Mouse (Mus musculus) forebrain, postnatal 0 days (tissue): ENCODE measurements around the gene Pcx. TPM values are rescaled to one million over a fixed set of nuclear protein-coding genes. Genes with fewer than 3 reads are reported as not detected.

Source experiments
- ATAC-seq: fragments of 200-750 bp; cut with Nextera tagmentation; 2 replicates; pipeline ENCODE4 v1.8.0; 2017; ENCODE audit warnings: mild to moderate bottlenecking, moderate library complexity
- DNase-seq: peaks from one replicate; pipeline ENCODE4 v3.0.0-alpha.2; 2015
- H3K27ac ChIP-seq: fragments of 300-500 bp; sonication (generic); 2 replicates; pipeline ENCODE4 v1.5.1; 2014; ENCODE audit warnings: low read depth, mild to moderate bottlenecking, antibody characterized with exemption, low read length, moderate library complexity, mixed read lengths
- H3K27me3 ChIP-seq: fragments of 300-500 bp; sonication (generic); 2 replicates; pipeline ENCODE4 v1.6.1; 2014; ENCODE audit warnings: mild to moderate bottlenecking, low read length, mixed read lengths; ENCODE audit not compliant: insufficient read depth
- H3K36me3 ChIP-seq: fragments of 300-500 bp; sonication (generic); 2 replicates; pipeline ENCODE4 v1.6.1; 2014; ENCODE audit warnings: mild to moderate bottlenecking, moderate library complexity; ENCODE audit not compliant: insufficient read depth
- H3K4me1 ChIP-seq: fragments of 300-500 bp; sonication (generic); 2 replicates; pipeline ENCODE4 v1.6.1; 2014; ENCODE audit warnings: antibody characterized with exemption; ENCODE audit not compliant: insufficient read depth
- H3K4me2 ChIP-seq: fragments of 300-500 bp; sonication (generic); 2 replicates; pipeline ENCODE4 v1.6.1; 2014; ENCODE audit warnings: low read depth, mild to moderate bottlenecking, moderate library complexity
- H3K4me3 ChIP-seq: fragments of 300-500 bp; sonication (generic); 2 replicates; pipeline ENCODE4 v1.5.1; 2014; ENCODE audit warnings: low read depth, low read length, mixed read lengths
- H3K9ac ChIP-seq: fragments of 300-500 bp; sonication (generic); 2 replicates; pipeline ENCODE4 v1.6.1; 2014; ENCODE audit warnings: mild to moderate bottlenecking
- H3K9me3 ChIP-seq: fragments of 300-500 bp; sonication (generic); 2 replicates; pipeline ENCODE4 v1.6.1; 2016; ENCODE audit warnings: low read length
- CTCF ChIP-seq: sonication (generic); IDR thresholded peaks from 2 replicates; pipeline ENCODE4 v1.5.1; 2016; ENCODE audit warnings: antibody characterized with exemption, control low read depth, low read depth
- WGBS: fragments of 180-500 bp; shearing (Covaris S2); extraction: QIAGEN DNeasy Blood & Tissue Kit; methylation state at CpG from one replicate; pipeline ENCODE4 v1.1.7; 2014; 5-methylcytosine and 5-hydroxymethylcytosine counted together
- polyA plus RNA-seq: library from polyadenylated mRNA; unstranded; fragments of >200 nt; fragmentation: Nextera tagmentation; extraction: Ambion mirVana; gene quantifications from 2 replicates; pipeline ENCODE4 v1.2.1, GENCODE M21; 2015
- total RNA-seq: library from RNA; depleted of rRNA; stranded (reverse); fragments of >200 nt; gene quantifications from 2 replicates; pipeline ENCODE4 v1.2.3, GENCODE M21; 2014

Gene Pcx
- total and polyA plus RNA-seq, 2 experiments from 2014 or later = 34.5 to 40.7 TPM

GRCm38 (mm10) chr19:4618183-4618582, 107.9 kb downstream of the Pcx start:
- H3K9me3 ChIP-seq = no peaks in the 10 kb centered on the region
- WGBS = 28% methylated on average over 18 of the region's 18 CpGs
- no peak overlapping the region for H3K27ac ChIP-seq
- no peak overlapping the region for H3K4me2 ChIP-seq
- no peaks in the 10 kb centered on the region for H3K27me3 ChIP-seq
- 0 out of 2 replicates have a peak, but pooled peaks cover 9% of the 10 kb centered on the region for H3K4me1 ChIP-seq
- ATAC-seq = no peak
- H3K4me3 ChIP-seq = no peak overlapping the region
- peaks cover 32% of the 10 kb centered on the region for H3K36me3 ChIP-seq
- no peak overlapping the region for H3K9ac ChIP-seq
- TF ChIP-seq CTCF = peak; percentile 61
- DNase-seq = peak; percentile 65

DNA sequence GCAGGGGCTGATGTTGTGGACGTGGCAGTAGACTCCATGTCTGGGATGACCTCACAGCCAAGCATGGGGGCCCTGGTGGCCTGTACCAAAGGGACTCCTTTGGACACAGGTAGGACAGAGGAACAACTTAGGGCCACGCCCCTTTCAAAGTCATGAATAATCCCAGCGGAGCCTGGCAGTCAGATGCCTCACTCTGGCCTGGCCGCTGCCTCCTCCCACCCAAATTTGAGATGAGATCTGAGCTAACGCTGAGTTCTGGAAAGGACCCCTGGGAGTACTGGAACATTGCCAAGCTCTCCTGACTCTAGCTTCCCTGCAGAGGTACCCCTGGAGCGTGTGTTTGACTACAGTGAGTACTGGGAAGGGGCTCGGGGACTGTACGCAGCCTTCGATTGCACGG, 109.2 kb downstream of the Pcx start:
- TF ChIP-seq CTCF = no peak
- Histone ChIP-seq H3K4me2 (no peak overlapping the region), H3K4me1 (peaks cover 3% of the 10 kb centered on the region; the same call in 1 of the 2 replicates), H3K27me3 (no peaks in the 10 kb centered on the region), H3K9me3 (no peaks in the 10 kb centered on the region), H3K4me3 (no peak overlapping the region), H3K9ac (no peak overlapping the region), H3K36me3 (peaks cover 29% of the 10 kb centered on the region; the same call in 1 of the 2 replicates), H3K27ac (no peak overlapping the region)
- no peak for ATAC-seq
- no peak for DNase-seq
- 72% methylated on average over 10 of the region's 10 CpGs for WGBS

GRCm38 (mm10) chr19:4620721-4621120, 110.4 kb downstream of the Pcx start:
- no peak overlapping the region for H3K9ac ChIP-seq
- no peak overlapping the region for H3K4me3 ChIP-seq
- no peak for ATAC-seq
- no peak for TF ChIP-seq CTCF
- no peaks in the 10 kb centered on the region for H3K27me3 ChIP-seq
- no peak overlapping the region for H3K4me2 ChIP-seq
- DNase-seq = no peak
- H3K36me3 ChIP-seq = peaks cover 29% of the 10 kb centered on the region; the same call in 1 of the 2 replicates
- WGBS = 88% methylated on average over 7 of the region's 7 CpGs
- peaks cover 7% of the 10 kb centered on the region; the same call in 1 of the 2 replicates for H3K4me1 ChIP-seq
- no peaks in the 10 kb centered on the region for H3K9me3 ChIP-seq
- H3K27ac ChIP-seq = no peak overlapping the region

DNA sequence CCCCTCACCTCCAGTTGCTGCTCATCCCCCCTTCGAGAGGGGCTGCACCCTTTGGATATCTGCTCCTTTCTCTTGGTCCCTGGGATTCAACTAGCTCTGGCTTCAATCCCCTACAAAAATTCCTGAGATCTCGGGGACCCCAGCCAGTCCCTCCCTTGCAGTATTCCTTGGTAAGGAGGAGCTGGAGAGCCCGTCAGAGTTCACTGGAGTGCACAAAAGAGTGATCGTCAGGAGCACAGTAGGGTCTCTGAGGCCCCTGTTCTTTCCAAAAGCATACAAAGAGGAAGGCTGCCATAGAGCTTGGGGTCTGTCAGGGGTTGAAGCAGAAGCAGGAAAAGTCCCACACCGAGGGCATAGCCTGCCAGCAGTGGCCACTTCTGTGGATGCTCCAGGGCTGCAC, 112.5 kb downstream of the Pcx start:
- ATAC-seq = no peak
- Histone ChIP-seq H3K9ac (no peak overlapping the region), H3K27me3 (no peaks in the 10 kb centered on the region), H3K4me2 (no peak overlapping the region), H3K36me3 (peaks cover 29% of the 10 kb centered on the region; the same call in 1 of the 2 replicates), H3K4me3 (no peak overlapping the region), H3K4me1 (peaks cover 8% of the 10 kb centered on the region; the same call in 1 of the 2 replicates), H3K27ac (no peak overlapping the region), H3K9me3 (no peaks in the 10 kb centered on the region)
- no peak for TF ChIP-seq CTCF
- 67% methylated on average over 5 of the region's 5 CpGs for WGBS
- DNase-seq = no peak

DNA sequence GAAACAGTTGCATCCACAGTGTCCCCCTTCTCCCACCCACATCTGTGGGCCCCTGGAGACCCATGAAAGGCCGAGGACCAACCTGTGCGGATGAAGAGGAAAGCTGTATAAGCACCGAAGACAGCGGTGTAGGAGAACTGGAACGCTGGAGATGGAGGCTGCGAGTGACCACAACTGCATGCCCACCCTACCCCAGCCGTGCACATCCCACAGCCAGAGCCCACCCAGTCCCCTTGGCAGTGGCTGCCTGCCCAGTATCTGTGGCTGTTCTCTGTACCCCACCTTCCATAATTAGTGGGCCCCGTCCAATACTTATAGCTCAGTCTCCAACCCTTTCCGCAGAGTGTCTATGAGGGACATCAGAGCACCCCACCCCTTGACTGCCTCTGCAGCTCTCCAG, 113.1 kb downstream of the Pcx start:
- H3K27me3 ChIP-seq = no peaks in the 10 kb centered on the region
- no peak overlapping the region for H3K9ac ChIP-seq
- TF ChIP-seq CTCF = no peak
- ATAC-seq (no peak), DNase-seq (no peak)
- WGBS = 95% methylated on average over 9 of the region's 9 CpGs
- H3K9me3 ChIP-seq = no peaks in the 10 kb centered on the region
- peaks cover 29% of the 10 kb centered on the region; the same call in 1 of the 2 replicates for H3K36me3 ChIP-seq
- H3K4me3 ChIP-seq = no peak overlapping the region
- peaks cover 8% of the 10 kb centered on the region; the same call in 1 of the 2 replicates for H3K4me1 ChIP-seq
- H3K4me2 ChIP-seq = no peak overlapping the region
- H3K27ac ChIP-seq = no peak overlapping the region

- H3K27me3 ChIP-seq = no peaks in the 10 kb centered on the region
- TF ChIP-seq CTCF = no peak
- H3K36me3 ChIP-seq = peaks cover 29% of the 10 kb centered on the region; the same call in 1 of the 2 replicates
- H3K9ac ChIP-seq = no peak overlapping the region
- no peak overlapping the region for H3K4me2 ChIP-seq
- H3K4me3 ChIP-seq = no peak overlapping the region
- 94% methylated on average over 12 of the region's 12 CpGs for WGBS
- H3K9me3 ChIP-seq = no peaks in the 10 kb centered on the region
- peaks cover 11% of the 10 kb centered on the region; the same call in 1 of the 2 replicates for H3K4me1 ChIP-seq
- ATAC-seq = no peak
- no peak for DNase-seq
- H3K27ac ChIP-seq = no peak overlapping the region
Measured at GRCm38 (mm10) chr19:4624006-4624405, 113.7 kb downstream of the Pcx start.

DNA sequence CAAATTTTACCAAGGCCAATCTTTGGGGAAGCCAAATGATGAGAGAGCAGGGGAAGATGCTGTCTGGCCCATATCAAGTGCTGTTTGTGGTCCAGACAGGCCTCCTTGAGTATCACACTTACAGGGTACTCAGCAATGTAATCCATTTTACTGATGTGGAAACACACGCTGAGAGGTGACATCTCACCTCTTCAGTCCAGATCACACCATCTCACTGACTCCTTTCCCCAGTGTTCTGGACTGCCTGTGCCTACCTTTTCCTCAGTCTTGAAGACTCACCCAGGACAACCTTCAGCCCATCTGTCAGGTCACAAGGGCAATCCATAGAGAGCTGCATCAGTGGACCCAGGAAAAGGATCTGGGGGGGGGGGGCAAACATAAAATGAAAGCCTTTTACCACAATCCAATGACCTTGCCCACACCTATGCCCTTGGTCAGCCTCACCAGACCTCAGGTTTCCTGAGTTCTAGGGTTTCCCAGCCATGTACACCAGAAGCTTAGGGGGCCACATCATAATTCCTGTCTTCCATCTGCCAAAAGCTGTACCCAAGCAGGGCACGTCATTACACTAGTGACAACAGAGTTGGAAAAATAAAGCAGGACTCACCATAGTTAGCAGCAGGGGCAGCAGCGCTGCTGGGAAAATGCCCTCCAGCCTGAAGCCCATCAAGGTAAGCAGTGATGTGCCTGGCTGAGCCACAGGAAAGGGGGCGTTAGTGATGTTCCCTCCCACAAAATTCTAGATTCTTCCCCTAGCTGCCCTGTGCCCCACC, 114.3 kb downstream of the Pcx start:
- 0 out of 2 replicates have a peak, but pooled peaks have one; percentile 0 for ATAC-seq

More for the DNA sequence above, 114.3 kb downstream of the Pcx start:
- Histone ChIP-seq H3K9ac (peak overlapping the region; percentile 91), H3K4me2 (peak overlapping the region; percentile 81), H3K27ac (peak overlapping the region; percentile 91), H3K9me3 (no peaks in the 10 kb centered on the region), H3K4me3 (peak overlapping the region; percentile 86), H3K27me3 (no peaks in the 10 kb centered on the region), H3K36me3 (peaks cover 29% of the 10 kb centered on the region; the same call in 1 of the 2 replicates), H3K4me1 (peaks cover 11% of the 10 kb centered on the region; the same call in 1 of the 2 replicates)
- TF ChIP-seq CTCF = no peak; the same call in 1 of the 2 replicates
- DNase-seq = no peak
- WGBS = 25% methylated on average over 4 of the region's 4 CpGs
